Mouse (Mus musculus) heart, embryonic 11.5 days (tissue): ENCODE data around the gene Rab39. TPM values are rescaled to one million over a fixed set of nuclear protein-coding genes. Genes with fewer than 3 reads are reported as not detected.

ENCODE experiments used
- ATAC-seq: fragments of 200-750 bp; cut with Nextera tagmentation; replicated peaks from 2 replicates; pipeline ENCODE4 v1.8.0; 2017; ENCODE audit warnings: moderate library complexity; ENCODE audit not compliant: insufficient number of reproducible peaks, low FRiP score, low TSS enrichment
- H3K27ac ChIP-seq: fragments of 300-500 bp; sonication (generic); 2 replicates; pipeline ENCODE4 v1.5.1; 2014; ENCODE audit warnings: mild to moderate bottlenecking, low read depth, low read length
- H3K27me3 ChIP-seq: fragments of 300-500 bp; sonication (generic); 2 replicates; pipeline ENCODE4 v1.6.1; 2014; ENCODE audit warnings: mild to moderate bottlenecking, low read length, mixed read lengths; ENCODE audit not compliant: control insufficient read depth, insufficient read depth
- H3K36me3 ChIP-seq: fragments of 300-500 bp; sonication (generic); 2 replicates; pipeline ENCODE4 v1.6.1; 2014; ENCODE audit warnings: mild to moderate bottlenecking, low read length, moderate library complexity, mixed read lengths; ENCODE audit not compliant: control insufficient read depth, insufficient read depth
- H3K4me1 ChIP-seq: fragments of 300-500 bp; sonication (generic); 2 replicates; pipeline ENCODE4 v1.6.1; 2014; ENCODE audit warnings: low read length; ENCODE audit not compliant: control insufficient read depth, insufficient read depth
- H3K4me2 ChIP-seq: fragments of 300-500 bp; sonication (generic); 2 replicates; pipeline ENCODE4 v1.6.1; 2014; ENCODE audit warnings: mild to moderate bottlenecking, moderate library complexity
- H3K4me3 ChIP-seq: fragments of 300-500 bp; sonication (generic); 2 replicates; pipeline ENCODE4 v1.5.1; 2014; ENCODE audit warnings: low read depth, low read length
- H3K9ac ChIP-seq: fragments of 300-500 bp; sonication (generic); 2 replicates; pipeline ENCODE4 v1.6.1; 2014; ENCODE audit warnings: mild to moderate bottlenecking, low read depth, low read length, moderate library complexity
- H3K9me3 ChIP-seq: fragments of 300-500 bp; sonication (generic); replicated peaks from 2 replicates; pipeline ENCODE4 v1.6.1; 2016; ENCODE audit warnings: low read length; ENCODE audit not compliant: control insufficient read depth
- WGBS: fragments of 180-500 bp; shearing (Covaris S2); extraction: QIAGEN DNeasy Blood & Tissue Kit; methylation state at CpG from one replicate; pipeline ENCODE4 v1.1.7; 2014; ENCODE audit not compliant: insufficient replicate concordance; 5-methylcytosine and 5-hydroxymethylcytosine counted together
- polyA plus RNA-seq: library from polyadenylated mRNA; unstranded; fragments of >200 nt; fragmentation: Nextera tagmentation; extraction: Ambion mirVana; gene quantifications from 2 replicates; pipeline ENCODE4 v1.2.1, GENCODE M21; 2014

The Rab39 gene
- polyA plus RNA-seq, 1 experiment from 2014 or later: 0.27 TPM

GRCm38 (mm10) chr9:53695846-53696245 lies 10.2 kb downstream of the Rab39 start:
- Histone ChIP-seq H3K4me2 (no peak overlapping the region), H3K27ac (no peak overlapping the region), H3K4me1 (no peaks in the 10 kb centered on the region), H3K9me3 (no peaks in the 10 kb centered on the region), H3K36me3 (no peaks in the 10 kb centered on the region), H3K9ac (no peak overlapping the region), H3K27me3 (no peaks in the 10 kb centered on the region), H3K4me3 (no peak overlapping the region)
- no peak for ATAC-seq
- WGBS: 70% methylated on average over 5 of the region's 5 CpGs

DNA sequence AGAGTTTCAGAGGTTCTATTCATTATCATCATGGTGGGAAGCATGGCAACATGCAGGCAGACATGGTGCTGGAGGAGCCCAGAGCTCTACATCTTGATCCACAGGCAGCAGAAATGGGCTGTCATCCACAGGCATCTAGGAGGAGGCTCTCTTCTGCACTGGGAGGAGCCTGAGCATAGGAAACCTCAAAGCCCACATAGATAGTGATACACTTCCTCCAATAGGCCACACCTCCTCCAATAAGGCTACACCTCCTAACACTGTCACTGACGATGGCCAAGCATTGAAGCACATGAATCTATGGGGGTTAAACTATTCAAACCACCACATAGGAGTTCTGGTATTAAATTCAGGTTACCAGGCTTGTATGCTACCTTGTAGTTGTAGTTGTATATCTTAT lies 12.3 kb downstream of the Rab39 start:
- Histone ChIP-seq H3K27ac (no peak overlapping the region), H3K27me3 (no peaks in the 10 kb centered on the region), H3K4me3 (no peak overlapping the region), H3K9ac (no peak overlapping the region), H3K9me3 (no peaks in the 10 kb centered on the region), H3K36me3 (no peaks in the 10 kb centered on the region), H3K4me2 (no peak overlapping the region), H3K4me1 (no peaks in the 10 kb centered on the region)
- 62% methylated on average over 1 of the region's 1 CpGs for WGBS
- ATAC-seq: no peak

GRCm38 (mm10) chr9:53691745-53692670 lies 14.0 kb downstream of the Rab39 start:
- Histone ChIP-seq H3K9me3 (no peaks in the 10 kb centered on the region), H3K4me1 (no peaks in the 10 kb centered on the region), H3K4me2 (no peak overlapping the region), H3K9ac (no peak overlapping the region), H3K27ac (no peak overlapping the region), H3K27me3 (no peaks in the 10 kb centered on the region), H3K36me3 (no peaks in the 10 kb centered on the region), H3K4me3 (no peak overlapping the region)
- WGBS: 33% methylated on average over 7 of the region's 7 CpGs
- ATAC-seq: no peak

GRCm38 (mm10) chr9:53680851-53681250 lies 25.2 kb downstream of the Rab39 start:
- no peaks in the 10 kb centered on the region for H3K27me3 ChIP-seq
- H3K9ac ChIP-seq: no peak overlapping the region
- H3K27ac ChIP-seq: no peak overlapping the region
- no peak for ATAC-seq
- 81% methylated on average over 1 of the region's 1 CpGs for WGBS
- H3K36me3 ChIP-seq: no peaks in the 10 kb centered on the region
- H3K4me1 ChIP-seq: no peaks in the 10 kb centered on the region
- H3K4me3 ChIP-seq: no peak overlapping the region
- no peaks in the 10 kb centered on the region; the same call in 1 of the 2 replicates for H3K9me3 ChIP-seq
- H3K4me2 ChIP-seq: no peak overlapping the region

GRCm38 (mm10) chr9:53676921-53677320 lies 29.1 kb downstream of the Rab39 start:
- Histone ChIP-seq H3K4me3 (no peak overlapping the region), H3K36me3 (no peaks in the 10 kb centered on the region), H3K9ac (no peak overlapping the region), H3K4me2 (no peak overlapping the region), H3K4me1 (no peaks in the 10 kb centered on the region), H3K27ac (no peak overlapping the region), H3K9me3 (no peaks in the 10 kb centered on the region; the same call in 1 of the 2 replicates), H3K27me3 (no peaks in the 10 kb centered on the region)
- ATAC-seq: no peak
- WGBS: 55% methylated on average over 4 of the region's 4 CpGs

DNA sequence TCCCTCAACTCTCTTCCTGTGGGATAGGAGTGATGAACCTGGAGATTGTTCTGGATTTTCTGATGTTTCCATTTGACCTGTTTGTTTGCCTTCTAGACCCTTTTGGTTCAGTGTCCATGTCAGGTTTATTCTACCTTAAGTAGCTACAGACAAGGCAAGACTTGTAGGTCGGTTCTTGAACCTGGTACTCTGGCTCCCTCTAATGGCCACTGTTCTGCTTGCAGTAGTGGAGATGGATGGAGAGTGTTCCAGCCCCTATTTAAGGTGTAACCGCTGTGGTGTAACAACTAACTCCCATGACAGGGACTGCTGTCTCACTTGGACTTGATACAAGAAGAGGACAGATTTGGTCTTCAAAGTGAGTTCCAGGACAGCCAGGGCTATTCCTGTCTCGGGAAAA lies 32.5 kb downstream of the Rab39 start:
- Histone ChIP-seq H3K9me3 (no peaks in the 10 kb centered on the region; the same call in 1 of the 2 replicates), H3K4me3 (no peak overlapping the region), H3K4me1 (no peaks in the 10 kb centered on the region), H3K27ac (no peak overlapping the region), H3K4me2 (no peak overlapping the region), H3K27me3 (no peaks in the 10 kb centered on the region), H3K36me3 (no peaks in the 10 kb centered on the region), H3K9ac (no peak overlapping the region)
- ATAC-seq: no peak
- WGBS: 27% methylated on average over 3 of the region's 3 CpGs

- no peak within 1 kb of the TSS for H3K4me3 ChIP-seq
- H3K27me3 ChIP-seq: no peaks in the 10 kb centered on the region
- WGBS: 47% methylated on average over 5 of the region's 5 CpGs
- no peak within 1 kb of the TSS for H3K4me2 ChIP-seq
- no peak for ATAC-seq
- no peaks in the 10 kb centered on the region for H3K36me3 ChIP-seq
- H3K9ac ChIP-seq: no peak within 1 kb of the TSS
- H3K27ac ChIP-seq: no peak within 1 kb of the TSS
- H3K4me1 ChIP-seq: peaks cover 13% of the 10 kb centered on the region; the same call in 1 of the 2 replicates
- H3K9me3 ChIP-seq: no peaks in the 10 kb centered on the region
Observed at GRCm38 (mm10) chr9:53669680-53670219, 36.3 kb downstream of the Rab39 start, which contains the start of gene Cul5. Cul5 (minus strand) TSS chr9:53670014.

DNA sequence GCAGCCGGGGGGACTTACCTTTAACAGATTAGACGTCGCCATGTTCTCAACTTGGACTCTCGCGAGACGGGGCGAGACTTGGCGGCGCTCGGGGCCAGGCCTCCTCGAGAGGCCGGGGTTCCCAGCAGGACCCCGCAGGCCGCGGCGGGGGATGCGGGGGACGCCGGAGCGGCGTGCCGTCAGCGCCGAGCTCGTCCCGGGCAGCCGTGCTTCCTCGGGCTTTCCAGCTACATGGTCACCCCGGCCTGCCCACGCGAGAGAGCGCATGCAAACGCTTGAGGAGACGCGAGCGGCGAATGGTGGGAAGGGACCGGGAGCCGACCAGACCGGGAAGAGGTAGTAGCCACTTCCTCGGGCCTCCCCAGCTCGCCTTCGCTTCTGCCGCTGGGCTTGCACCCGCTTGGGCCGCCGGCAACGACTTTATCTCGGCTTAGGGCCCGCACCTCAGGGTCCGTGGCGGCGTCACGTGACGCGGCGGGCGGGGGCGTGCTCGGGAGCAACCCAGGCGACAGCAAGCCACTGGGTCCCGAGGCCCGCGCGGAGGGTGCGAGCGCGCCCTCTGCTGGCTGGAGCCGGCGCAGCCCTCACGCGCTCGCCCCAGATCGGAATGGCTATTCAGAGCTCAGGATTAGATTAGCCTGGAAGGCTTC lies 38.9 kb downstream of the Rab39 start:
- Histone ChIP-seq H3K27ac (peak overlapping the region; percentile 92), H3K36me3 (no peaks in the 10 kb centered on the region), H3K4me2 (peak overlapping the region; percentile 91), H3K9me3 (no peaks in the 10 kb centered on the region), H3K4me3 (peak overlapping the region; percentile 86), H3K27me3 (no peaks in the 10 kb centered on the region), H3K4me1 (peaks cover 13% of the 10 kb centered on the region; the same call in 1 of the 2 replicates), H3K9ac (peak overlapping the region; percentile 97)
- peak; percentile 97 for ATAC-seq
- under 1% methylated on average over 72 of the region's 74 CpGs for WGBS
